Mouse (Mus musculus): ENCODE measurements around the gene Ppip5k2. TPM values are rescaled to one million over a fixed set of nuclear protein-coding genes. Genes with fewer than 3 reads are reported as not detected.

Gene Ppip5k2
- polyA plus RNA-seq, 1 experiment from 2014 or later: 17.9 TPM

DNA sequence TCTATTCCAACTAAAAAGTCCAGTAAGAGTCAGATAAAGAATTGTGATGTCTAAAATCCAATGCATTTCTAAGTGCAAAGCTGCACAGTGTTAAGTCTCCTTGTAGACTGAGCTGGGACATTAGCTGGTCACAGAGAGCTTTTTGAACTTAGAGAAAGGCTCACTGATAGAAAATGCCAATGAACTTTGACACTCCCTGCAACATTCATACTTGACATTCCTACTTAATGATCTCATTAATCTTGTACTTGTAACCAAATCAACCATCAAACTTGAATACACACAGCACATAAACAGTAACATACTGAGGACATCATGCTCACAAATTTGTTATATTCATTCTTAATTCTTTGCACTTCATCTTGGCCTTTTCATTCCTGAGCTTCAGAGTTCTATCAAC lies 10.4 kb downstream of the Ppip5k2 start:
- DNase-seq (ENCODE audit: low spot score): no peak

DNA sequence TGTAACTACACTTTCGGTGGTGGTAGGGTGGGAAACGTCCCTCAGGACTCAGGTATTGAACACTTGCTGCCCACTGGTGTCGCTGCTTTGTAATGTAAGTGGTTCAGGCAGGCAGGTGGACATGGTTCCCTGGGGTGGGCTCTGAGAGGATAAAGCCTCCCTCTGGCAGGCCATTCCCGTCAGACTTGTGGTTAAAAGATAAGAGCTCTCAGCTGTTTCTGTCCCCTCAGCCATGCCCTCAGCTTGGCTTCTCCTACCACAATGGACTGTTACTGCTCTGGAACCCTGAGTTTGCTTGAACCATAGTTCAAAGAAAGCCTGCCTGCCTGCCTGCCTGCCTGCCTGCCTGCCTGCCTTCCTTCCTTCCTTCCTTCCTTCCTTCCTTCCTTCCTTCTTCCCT lies 15.8 kb downstream of the Ppip5k2 start:
- DNase-seq (ENCODE audit: low spot score): no peak

DNA sequence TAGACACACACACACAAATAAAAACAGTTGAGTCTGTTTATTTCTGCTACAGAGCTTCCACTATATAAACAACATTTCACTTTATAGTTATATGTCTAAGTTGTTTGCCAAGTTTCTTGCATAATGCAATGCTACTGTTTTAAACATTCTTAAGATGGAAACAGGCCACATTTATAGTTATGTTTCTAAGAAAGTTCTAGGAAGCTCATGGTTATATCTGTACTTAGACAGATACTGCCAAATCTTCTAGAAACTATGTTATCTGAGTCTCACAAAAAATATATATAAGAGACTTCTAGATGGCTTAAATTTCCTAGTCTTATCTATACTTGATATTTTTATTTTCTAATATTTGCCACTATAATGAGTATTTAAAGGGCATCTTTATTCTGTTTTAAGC lies 17.0 kb downstream of the Ppip5k2 start:
- no peak for DNase-seq (ENCODE audit: low spot score)

DNA sequence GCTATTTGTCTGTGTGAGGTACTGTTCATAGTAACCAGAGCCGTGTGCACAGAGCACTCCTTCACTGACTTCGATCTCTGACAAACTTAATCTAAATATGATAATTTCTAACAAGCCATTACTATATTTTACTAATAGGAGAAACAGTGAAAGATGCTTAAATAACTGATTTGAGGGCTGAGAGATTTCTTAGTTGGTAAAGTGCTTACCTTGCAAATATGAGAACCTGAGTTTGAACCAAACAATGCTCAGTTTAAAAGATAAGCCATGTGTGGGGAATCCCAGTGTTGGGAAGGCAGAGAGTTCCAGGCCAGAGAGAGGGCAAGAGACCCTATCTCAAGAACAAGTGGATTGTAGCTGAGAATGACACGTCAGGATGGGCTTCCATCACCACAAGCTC lies 22.0 kb downstream of the Ppip5k2 start:
- DNase-seq (ENCODE audit: low spot score): no peak

DNA sequence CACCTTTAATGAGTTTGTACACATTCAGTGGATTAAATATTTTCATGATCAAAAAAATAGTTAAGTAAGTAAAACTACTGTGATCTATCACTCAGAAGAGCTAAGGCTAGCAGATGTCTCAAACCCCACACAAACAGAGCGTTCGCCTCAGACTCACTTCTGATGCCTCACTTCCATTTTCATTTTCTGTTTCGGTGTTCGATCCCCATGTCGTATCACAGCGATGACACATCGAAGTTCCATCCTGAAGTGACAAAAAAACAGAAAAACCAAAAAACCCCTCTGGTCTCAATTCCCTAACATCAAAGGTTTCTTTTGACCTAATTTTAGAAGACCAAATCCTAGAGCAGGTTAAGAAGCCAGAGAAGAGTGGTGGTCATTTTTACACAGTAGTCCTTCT lies 23.9 kb downstream of the Ppip5k2 start:
- DNase-seq (ENCODE audit: low spot score): no peak

DNA sequence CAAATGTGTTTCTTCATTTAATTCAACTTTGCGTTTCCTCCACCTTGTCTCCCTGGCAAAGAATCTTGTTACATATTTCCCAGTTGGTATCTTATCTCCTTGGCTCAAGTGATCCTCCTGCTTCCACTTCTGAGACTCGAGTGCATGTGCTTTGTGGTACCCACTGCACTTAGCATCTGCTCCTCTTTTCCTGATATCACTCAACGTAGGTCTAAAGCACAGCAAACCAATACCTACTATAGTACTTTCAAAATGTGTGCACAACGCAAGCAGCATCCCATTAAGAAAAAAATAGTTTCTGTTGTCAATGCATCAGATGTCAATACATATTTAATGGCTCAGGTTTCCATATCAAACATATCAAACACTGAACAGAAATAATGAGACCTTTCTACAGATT lies 24.5 kb downstream of the Ppip5k2 start:
- DNase-seq (ENCODE audit: low spot score): no peak

DNA sequence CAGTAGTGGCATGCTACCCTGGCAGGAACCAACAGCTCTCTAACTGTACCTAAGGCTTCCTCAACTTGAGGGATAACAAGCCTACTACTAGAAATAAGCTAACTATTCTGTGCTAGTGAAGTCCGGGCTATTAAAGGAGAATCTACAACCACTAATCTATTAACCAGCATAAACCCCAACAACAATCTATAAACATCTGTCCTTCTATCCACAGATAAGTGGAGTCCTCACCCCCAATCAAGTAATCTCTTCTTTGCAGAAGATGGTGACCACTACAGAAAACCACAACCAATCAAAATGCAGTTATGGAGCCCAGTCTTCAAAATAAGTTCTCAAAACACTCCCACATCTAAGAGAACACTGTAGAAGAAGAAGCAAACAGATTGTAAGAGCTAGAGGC lies 27.1 kb downstream of the Ppip5k2 start:
- DNase-seq (ENCODE audit: low spot score): no peak

DNA sequence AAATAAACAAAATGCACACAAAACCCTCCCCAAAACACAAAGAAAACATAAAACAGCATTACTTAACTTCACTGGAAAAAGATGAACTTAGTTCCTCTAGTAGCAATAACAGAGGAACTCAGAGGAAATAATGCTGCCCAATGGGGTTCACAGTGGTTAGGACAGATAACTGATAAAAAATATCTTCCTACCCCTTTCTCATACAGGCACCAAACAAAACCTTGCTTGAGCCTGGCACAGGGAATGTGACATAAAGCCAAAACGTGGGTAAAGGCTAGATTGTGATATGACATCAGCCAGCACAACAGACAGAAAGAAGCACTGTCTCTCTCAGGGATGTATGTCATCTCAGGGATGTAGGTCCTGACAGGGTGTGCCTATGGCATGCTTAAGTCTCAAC lies 40.9 kb downstream of the Ppip5k2 start:
- no peak for DNase-seq (ENCODE audit: low spot score)

DNA sequence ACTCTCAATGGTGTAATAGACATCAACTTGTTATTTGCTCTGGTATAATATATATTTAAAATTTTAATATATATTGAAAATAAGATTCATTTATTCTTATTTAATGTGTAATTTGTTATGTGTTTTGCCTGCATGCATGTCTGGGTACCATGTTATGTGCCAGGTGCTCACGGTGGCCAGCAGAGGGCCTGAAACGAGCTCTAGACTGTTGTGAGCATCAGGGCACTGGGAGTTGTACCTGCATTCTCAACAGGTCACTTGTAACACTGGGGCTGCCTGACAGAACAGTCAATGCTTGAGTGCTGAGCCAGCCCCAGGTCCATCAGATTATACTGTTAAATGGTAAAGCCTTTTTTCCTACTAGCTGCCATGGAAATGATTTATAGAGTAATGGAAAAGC lies 43.5 kb downstream of the Ppip5k2 start:
- peak; percentile 8 for DNase-seq (ENCODE audit: low spot score)

DNA sequence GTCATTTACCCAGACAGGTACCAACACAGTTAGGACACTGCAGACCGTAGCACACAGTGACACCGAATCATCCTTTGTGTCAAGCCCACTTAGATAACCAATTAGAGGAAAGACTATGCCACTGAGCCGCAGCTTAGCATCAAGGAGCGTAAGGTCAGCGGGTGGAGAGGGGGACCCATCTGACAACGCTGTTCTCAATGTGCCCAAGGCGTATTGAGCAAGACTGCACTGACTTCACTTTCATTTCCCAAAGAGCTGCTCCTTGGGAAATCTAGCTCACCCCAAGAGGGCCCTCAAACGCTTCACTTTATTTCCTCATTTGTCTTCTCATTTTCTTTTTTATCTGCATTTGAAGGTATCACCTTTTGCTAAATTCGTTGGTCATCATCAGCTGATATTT lies 51.8 kb downstream of the Ppip5k2 start:
- DNase-seq (ENCODE audit: low spot score): no peak

DNA sequence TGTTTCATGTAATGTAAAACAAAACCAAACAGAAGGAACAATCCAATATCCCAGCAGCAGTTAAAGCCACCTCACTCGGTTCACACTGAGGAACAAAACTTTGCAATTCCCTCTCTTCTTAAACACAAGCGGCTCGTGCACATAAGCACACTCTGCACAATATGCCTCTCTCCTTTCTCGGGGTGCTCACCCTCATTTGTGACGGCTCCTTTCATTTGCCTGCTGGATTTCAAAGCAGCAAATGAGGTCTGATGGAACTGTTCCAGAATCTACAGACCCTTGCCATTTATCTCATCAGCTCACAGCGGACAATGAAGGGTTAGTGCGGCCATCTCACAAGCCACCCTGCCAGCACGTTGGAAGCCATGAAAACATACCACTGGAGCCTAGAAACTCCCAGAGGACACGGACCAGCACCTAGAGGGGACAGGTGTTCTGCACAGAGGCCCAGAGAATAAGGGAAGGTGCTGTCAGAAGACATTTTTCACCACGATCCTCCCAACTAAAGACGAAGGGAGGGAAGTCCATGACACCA lies 55.8 kb downstream of the Ppip5k2 start:
- no peak for DNase-seq (ENCODE audit: low spot score)

DNA sequence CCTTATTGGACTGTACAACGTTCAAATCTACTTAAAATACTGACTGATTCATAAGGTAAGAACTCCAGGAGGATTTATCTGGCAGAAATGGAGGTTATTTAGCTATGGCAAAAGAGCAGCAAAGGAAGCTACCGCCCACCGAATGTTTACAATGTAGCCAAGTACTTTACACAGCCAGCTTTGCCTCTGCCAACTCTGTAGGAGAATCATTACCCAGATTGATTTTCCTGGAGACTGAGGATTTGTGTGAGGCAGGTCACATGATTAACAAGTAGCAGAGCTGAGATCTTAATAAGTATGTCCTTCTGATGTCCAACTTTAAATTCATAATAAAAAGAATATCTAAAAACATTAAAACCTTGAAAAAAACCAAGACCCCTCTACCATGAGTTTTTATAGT lies 59.7 kb downstream of the Ppip5k2 start:
- no peak for DNase-seq (ENCODE audit: low spot score)

DNA sequence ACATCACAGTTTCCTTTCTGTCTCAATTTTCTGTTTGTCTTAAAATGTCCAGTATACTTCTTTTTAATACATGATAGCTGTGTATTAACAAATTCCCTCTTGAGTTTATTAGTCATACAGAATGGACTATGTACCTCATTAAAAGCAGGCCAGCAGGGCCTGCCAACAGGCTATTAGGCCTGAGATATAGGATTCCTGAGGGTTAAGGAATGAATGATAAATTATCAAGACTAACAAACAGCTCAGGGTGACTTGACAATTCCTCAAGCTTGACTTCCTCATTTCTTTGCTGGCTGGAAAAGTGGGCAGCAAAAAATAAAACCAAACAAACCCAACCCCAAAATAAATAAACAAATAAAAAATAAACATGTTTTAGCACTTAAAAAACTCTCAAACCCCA lies 64.8 kb downstream of the Ppip5k2 start:
- no peak for DNase-seq (ENCODE audit: low spot score)

DNA sequence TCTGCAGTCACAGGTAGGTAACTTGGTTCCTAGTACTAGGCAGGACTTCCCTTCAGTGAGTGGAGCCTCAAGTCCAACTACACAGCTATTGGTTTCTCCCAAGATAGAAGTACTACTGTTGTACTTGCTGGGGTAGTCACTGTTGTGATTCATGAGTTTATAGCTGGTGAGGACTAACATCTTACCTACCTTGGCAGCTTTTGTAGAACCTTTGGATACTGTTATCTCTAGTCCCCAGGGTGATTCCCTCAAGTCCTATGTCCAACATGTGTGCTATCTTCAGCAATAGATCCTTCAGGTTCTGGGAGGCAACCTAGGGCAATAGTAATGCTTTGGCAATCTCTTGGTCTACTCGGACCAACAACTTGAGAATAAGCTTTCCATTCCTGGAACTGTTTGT lies 65.6 kb downstream of the Ppip5k2 start:
- DNase-seq (ENCODE audit: low spot score): no peak

DNA sequence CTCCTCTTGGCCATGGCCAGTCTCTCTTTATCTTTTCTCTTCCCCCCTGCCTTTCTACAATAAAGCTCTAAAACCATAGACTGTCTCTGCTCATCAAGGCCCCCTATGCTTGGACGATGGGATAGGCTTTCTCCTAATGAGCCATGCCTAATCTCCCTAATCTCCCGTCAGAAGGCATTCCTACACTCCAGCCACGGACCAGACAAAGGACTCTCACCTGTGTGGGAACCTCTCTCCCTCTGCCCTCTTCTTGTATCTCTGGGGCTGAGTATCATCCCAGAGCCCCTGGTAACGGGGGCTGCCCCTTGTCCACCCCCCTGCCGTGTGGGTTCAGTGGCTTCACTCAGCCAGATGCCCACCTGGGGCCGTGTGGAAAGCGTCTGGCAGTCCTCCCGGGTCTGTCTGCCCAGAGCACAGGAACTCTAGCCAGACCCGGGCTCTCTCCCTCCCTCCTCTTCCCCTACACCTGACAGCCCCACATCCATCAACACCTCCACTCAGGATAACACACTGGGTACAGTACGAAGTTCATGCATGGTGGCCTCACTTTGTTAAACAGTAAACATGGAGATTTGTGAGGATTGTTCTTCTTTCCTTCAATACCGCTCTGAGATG lies 71.1 kb downstream of the Ppip5k2 start:
- DNase-seq (ENCODE audit: low spot score): no peak

DNA sequence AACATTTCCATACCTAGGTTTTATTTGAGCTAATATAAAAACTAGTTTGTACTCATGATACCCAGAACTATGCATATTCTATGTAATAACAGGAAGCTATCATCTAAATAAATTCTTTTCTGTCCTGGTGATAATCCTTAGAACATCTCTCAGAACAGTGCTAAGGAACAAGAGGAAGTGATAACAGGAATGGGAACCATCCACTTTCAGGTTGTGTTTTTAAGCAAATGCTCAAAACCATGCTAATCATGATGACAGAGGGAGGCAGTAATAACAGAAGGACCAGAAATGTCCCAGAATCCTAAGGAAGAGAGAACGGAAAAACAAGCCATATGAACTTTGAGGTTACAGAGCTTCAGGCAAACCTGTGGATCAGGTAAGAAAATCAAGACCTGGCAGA lies 72.9 kb downstream of the Ppip5k2 start:
- no peak for DNase-seq (ENCODE audit: low spot score)

DNA sequence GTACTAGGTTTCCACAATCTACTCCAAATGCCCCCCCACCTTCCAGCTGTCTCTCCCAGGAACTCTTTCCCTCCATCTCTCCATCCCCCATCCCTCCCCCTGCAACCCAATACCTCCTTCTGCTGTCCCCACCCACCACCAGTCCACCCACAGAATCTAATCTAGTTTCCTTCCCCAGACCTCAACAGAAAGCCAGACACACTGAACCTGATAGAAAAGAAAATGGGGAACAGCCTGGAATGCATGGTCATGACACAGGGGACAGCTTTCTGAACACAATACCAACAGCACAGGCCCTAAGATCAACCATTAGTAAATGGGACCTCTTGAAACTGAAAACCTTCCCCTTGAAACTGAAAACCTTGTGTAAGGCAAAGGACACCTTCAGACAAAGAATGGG lies 76.4 kb downstream of the Ppip5k2 start:
- no peak for DNase-seq (ENCODE audit: low spot score)

DNA sequence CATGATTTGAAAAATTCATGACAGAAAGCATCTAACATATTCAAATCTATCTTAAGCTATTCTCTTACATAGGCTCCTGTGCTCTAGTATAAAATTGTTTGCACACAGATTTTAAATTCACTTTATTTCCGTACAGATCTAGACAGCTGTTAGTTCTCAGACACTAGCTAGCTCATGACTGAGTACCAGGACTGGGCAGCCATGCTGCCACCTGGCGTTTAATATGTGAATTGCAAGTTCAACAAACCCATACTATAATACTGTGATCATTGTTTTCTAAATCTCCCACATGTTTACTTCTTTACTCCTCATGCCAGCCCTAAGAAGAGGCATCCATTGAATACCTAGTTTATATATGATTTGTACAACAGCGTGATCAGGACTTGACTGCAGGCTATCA lies 81.5 kb downstream of the Ppip5k2 start:
- peak; percentile 76 for DNase-seq (ENCODE audit: low spot score)

DNA sequence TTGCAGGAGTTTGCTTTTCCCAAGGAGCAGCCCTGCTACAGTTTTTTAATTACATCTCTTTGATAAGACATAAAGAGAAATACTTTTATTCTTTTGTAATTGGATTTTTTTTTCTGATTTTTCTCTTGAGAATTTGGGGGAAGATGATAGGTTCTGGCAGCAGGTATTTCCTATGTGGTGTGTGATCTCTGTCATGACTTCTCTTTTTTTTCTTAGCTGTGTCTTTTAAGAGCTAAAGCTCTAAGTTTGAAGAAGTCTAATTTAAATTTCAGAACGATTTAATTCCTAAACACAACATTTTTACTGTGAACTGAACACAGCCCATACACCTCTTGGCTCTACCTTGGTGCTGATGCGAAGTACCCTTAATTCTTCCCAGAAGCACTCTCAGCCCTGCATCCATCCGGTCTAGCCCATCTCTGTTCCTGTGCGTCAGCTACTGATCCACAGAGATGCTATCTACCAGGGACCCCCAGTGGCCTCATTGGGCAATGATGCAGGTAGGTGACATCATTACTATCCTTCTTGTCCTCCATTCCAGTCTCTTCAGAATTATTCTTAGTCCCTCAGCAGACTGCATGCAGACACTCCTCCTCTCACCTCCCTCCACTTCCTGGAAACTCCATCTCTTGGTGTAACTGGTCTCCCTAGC lies 93.6 kb downstream of the Ppip5k2 start:
- no peak for DNase-seq (ENCODE audit: low spot score)

DNA sequence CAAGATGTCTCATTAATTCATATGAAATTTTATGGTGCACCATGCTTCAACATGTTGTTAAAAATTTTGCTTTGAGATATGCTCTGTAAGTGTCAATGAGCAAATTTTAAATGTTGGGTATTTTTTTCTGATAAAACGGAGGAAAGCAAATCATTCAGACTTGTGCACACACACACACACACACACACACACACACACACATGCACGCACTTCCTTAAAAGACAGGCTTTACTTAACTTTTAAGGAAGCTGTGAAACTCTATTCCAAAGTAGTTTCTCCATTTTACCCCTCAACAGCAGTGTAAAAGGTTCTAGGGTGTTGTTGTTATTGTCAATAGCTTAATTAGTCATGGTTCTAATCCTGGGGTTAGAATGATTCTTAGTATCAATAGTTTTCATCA lies 94.1 kb downstream of the Ppip5k2 start:
- DNase-seq (ENCODE audit: low spot score): no peak

DNA sequence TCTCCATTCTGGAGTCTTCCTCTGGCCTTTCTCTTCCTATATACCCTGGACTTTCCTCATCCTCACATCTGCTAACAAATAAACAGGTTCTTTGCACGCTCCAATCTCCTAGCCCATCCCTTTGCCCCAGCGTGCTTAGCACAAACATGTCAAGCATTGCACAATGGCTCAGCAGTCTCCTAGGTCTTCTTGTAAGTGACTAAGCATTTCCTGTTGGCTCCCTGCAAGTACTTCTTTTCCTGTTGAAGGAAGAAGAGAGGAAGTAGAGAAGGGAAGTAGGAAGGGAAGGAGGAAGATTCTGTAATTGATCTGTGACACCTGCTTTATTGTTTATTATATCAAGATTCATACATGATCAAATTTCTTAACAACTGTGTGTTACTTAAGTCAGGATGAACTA lies 97.4 kb downstream of the Ppip5k2 start:
- DNase-seq (ENCODE audit: low spot score): no peak

DNA sequence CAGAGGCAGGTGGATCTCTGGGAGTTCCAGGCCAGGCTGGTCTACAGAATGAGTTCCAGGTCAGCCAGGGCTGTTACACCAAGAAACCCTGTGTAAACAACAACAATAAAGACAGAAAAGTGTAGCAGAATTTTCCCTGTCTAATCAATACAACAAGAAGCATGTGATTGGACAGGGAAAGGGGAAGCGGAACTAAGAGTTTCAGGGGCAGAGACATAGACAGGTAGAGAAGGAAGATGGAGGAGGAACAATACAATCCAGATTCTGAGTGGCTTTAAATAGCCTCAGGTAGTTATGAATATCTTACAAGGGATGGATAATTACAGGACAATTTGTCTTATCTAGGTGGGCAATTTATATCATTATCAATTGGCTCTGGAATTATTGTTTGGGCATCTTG lies 102.9 kb downstream of the Ppip5k2 start:
- no peak for DNase-seq (ENCODE audit: low spot score)

DNA sequence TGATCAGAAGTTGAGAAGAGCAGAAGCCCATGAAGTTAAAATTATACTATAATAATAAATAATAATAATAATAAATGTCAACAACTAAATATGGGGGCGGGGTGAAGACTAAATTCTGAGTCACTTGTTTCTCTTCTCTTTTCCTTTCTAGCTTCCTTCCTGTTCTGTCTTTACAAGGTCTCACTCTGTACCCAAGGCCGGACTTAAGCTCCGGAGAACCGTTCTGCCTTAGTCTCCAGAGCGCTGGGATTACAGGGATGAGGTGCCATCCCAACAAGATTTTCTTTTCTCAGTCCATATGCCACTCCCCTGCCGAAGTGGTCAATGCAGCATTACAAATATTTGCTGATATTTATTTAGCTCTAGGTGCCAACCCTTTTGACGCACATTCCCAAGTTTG lies 107.9 kb downstream of the Ppip5k2 start:
- no peak for DNase-seq (ENCODE audit: low spot score)
